Mouse (Mus musculus): ENCODE results near the gene Hsd17b11.
A peak's percentile ranks its signal among the peaks of the same experiment; 100 is the strongest.
"Not testable (repeated sequence)": the region's sequence is repeated elsewhere in the genome, so short reads cannot be mapped to it uniquely, and the experiment has no call there.

Gene Hsd17b11

GRCm38 (mm10) chr5:104035824-104036223 lies 14.1 kb upstream of the Hsd17b11 start:
- no peak for DNase-seq (ENCODE audit: low spot score in 2 of 2)

GRCm38 (mm10) chr5:104035066-104035465 lies 13.3 kb upstream of the Hsd17b11 start:
- DNase-seq (ENCODE audit: low spot score in 2 of 2) = no peak

- DNase-seq (ENCODE audit: low spot score in 2 of 2) = no peak
Observed at GRCm38 (mm10) chr5:104032434-104033097, 10.8 kb upstream of the Hsd17b11 start.

- DNase-seq (ENCODE audit: low spot score in 2 of 2) = peak in 1 of 2 experiments; percentile 13
Observed at GRCm38 (mm10) chr5:104025245-104025854, 3.6 kb upstream of the Hsd17b11 start.

GRCm38 (mm10) chr5:104024762-104025161 lies 3.0 kb upstream of the Hsd17b11 start:
- DNase-seq (ENCODE audit: low spot score in 2 of 2) = no peak

GRCm38 (mm10) chr5:104024193-104024592 lies 2.5 kb upstream of the Hsd17b11 start:
- DNase-seq (ENCODE audit: low spot score in 2 of 2) = not testable (repeated sequence)

- no peak for DNase-seq (ENCODE audit: low spot score in 2 of 2)
Observed at GRCm38 (mm10) chr5:104023289-104024020, 1.7 kb upstream of the Hsd17b11 start.

- DNase-seq (ENCODE audit: low spot score in 2 of 2) = no peak
Observed at GRCm38 (mm10) chr5:104022558-104022957, 839 bp upstream of the Hsd17b11 start.

- DNase-seq (ENCODE audit: low spot score in 2 of 2) = no peak
Observed at GRCm38 (mm10) chr5:104011419-104011818, 10.3 kb downstream of the Hsd17b11 start.

GRCm38 (mm10) chr5:104010261-104010660 lies 11.5 kb downstream of the Hsd17b11 start:
- no peak for DNase-seq (ENCODE audit: low spot score in 2 of 2)

GRCm38 (mm10) chr5:104009421-104009820 lies 12.3 kb downstream of the Hsd17b11 start:
- DNase-seq (ENCODE audit: low spot score in 2 of 2) = no peak

- no peak for DNase-seq (ENCODE audit: low spot score in 2 of 2)
Observed at GRCm38 (mm10) chr5:104007801-104008200, 13.9 kb downstream of the Hsd17b11 start.

- DNase-seq (ENCODE audit: low spot score in 2 of 2) = no peak
Observed at GRCm38 (mm10) chr5:104006811-104007210, 14.9 kb downstream of the Hsd17b11 start.

GRCm38 (mm10) chr5:104003955-104004354 lies 17.8 kb downstream of the Hsd17b11 start:
- no peak for DNase-seq (ENCODE audit: low spot score in 2 of 2)

- no peak for DNase-seq (ENCODE audit: low spot score in 2 of 2)
Observed at GRCm38 (mm10) chr5:104003256-104003931, 18.3 kb downstream of the Hsd17b11 start.

GRCm38 (mm10) chr5:104002549-104003255 lies 19.0 kb downstream of the Hsd17b11 start:
- DNase-seq (ENCODE audit: low spot score in 2 of 2) = no peak

GRCm38 (mm10) chr5:103999738-104000137 lies 22.0 kb downstream of the Hsd17b11 start:
- peak; percentile 72 to 82 for DNase-seq (ENCODE audit: low spot score in 2 of 2)

- DNase-seq (ENCODE audit: low spot score in 2 of 2) = peak in 1 of 2 experiments; percentile 40
Observed at GRCm38 (mm10) chr5:103998739-103999138, 23.0 kb downstream of the Hsd17b11 start.

GRCm38 (mm10) chr5:103995181-103995580 lies 26.5 kb downstream of the Hsd17b11 start:
- no peak for DNase-seq (ENCODE audit: low spot score in 2 of 2)

- no peak for DNase-seq (ENCODE audit: low spot score in 2 of 2)
Observed at GRCm38 (mm10) chr5:103994669-103995068, 27.1 kb downstream of the Hsd17b11 start.

- DNase-seq (ENCODE audit: low spot score in 2 of 2) = no peak
Observed at GRCm38 (mm10) chr5:103993601-103994000, 28.1 kb downstream of the Hsd17b11 start.
